Mouse (Mus musculus): Measurements from ENCODE around the gene Actn1. TPM values are rescaled to one million over a fixed set of nuclear protein-coding genes. Genes with fewer than 3 reads are reported as not detected.

The Actn1 gene
- 8.3 and 9.1 TPM in 2 replicates for polyA plus RNA-seq (2015; fragmentation: Nextera tagmentation; extraction: Ambion mirVana)

DNA sequence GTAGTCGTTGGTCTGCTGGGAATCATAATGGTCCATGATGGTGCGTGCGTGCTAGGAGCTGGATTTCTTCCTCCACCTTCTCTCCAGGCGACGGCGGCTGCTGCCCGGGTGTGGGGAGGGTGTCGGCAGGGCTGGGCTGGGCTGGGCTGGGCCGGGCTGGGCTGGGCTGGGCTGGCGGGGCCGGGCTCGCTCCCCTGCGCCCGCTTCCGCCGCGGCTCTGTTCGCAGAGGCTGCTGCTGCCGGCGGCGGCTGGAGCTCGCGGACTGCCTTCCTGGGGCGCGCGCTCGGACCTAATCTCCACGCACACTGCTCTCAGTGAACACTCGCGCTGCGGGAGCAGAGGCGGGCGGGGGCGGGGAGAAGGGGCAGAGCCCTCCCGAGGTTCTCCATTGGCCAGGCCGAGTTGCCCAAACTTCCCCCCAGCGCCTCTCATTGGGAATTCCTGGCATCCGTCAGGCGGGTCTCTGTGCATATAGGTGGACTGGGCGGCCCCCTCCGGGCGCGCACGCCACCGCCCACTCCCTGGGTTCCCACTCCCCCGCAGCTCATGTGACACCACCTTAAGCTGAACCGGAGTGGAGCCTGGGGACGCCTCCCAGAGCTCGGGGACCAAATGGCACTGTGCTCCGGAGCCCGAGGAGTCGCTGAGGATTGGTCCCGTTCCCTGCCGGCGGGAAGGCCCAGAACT is at the start of gene Actn1:
Gene Actn1, minus strand, starts transcription at position 316 of the 688 bp plus-strand sequence.
- peak within 1 kb of the TSS; percentile 90 for H3K27ac ChIP-seq (ENCODE audit: low read depth, low read length)
- peaks cover 19% of the 10 kb centered on the region for H3K4me1 ChIP-seq (ENCODE audit: control insufficient read depth, insufficient read depth, low read depth, low read length)
- H3K9me3 ChIP-seq (ENCODE audit: control insufficient read depth, low read length) = no peaks in the 10 kb centered on the region
- H3K36me3 ChIP-seq (ENCODE audit: control insufficient read depth, insufficient read depth, low read length) = no peaks in the 10 kb centered on the region
- peak within 1 kb of the TSS; percentile 83 for H3K4me2 ChIP-seq (ENCODE audit: low read length)
- WGBS = 1% methylated on average over 47 of the region's 55 CpGs
- H3K27me3 ChIP-seq (replicated peaks; ENCODE audit: control insufficient read depth, insufficient read depth, low read length) = no peaks in the 10 kb centered on the region
- ATAC-seq = peak; percentile 98
- peak within 1 kb of the TSS; percentile 88 for H3K4me3 ChIP-seq (ENCODE audit: low read length)
- H3K9ac ChIP-seq (ENCODE audit: low read depth, low read length) = peak within 1 kb of the TSS; percentile 89

DNA sequence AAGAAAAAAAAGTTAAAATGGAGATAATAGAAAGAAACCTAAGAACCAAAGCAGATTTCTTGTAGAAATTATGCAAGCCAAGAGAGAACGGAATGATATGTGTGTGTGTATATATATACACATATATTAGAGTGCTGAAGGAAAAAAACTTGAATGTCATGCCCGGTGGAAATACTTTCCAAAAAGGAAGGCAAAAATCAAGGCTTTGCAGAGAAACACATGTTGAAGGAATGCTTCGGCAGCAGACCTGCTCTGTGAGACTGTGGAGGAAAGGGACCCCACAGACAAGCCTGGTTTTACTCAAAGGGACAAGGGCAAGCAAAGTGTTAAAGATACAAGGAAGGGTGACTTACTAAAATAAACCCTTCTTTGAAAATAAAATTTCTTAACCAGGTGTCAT is 47.4 kb upstream of the Actn1 start:
- no peak overlapping the region for H3K4me2 ChIP-seq (ENCODE audit: low read length)
- no peaks in the 10 kb centered on the region for H3K36me3 ChIP-seq (ENCODE audit: control insufficient read depth, insufficient read depth, low read length)
- no peak overlapping the region for H3K9ac ChIP-seq (ENCODE audit: low read depth, low read length)
- H3K27ac ChIP-seq (ENCODE audit: low read depth, low read length) = no peak overlapping the region
- H3K4me3 ChIP-seq (ENCODE audit: low read length) = no peak overlapping the region
- H3K27me3 ChIP-seq (replicated peaks; ENCODE audit: control insufficient read depth, insufficient read depth, low read length) = no peaks in the 10 kb centered on the region
- no peaks in the 10 kb centered on the region for H3K4me1 ChIP-seq (ENCODE audit: control insufficient read depth, insufficient read depth, low read depth, low read length)
- ATAC-seq = no peak
- 88% methylated on average over 3 of the region's 3 CpGs for WGBS
- H3K9me3 ChIP-seq (ENCODE audit: control insufficient read depth, low read length) = no peaks in the 10 kb centered on the region

DNA sequence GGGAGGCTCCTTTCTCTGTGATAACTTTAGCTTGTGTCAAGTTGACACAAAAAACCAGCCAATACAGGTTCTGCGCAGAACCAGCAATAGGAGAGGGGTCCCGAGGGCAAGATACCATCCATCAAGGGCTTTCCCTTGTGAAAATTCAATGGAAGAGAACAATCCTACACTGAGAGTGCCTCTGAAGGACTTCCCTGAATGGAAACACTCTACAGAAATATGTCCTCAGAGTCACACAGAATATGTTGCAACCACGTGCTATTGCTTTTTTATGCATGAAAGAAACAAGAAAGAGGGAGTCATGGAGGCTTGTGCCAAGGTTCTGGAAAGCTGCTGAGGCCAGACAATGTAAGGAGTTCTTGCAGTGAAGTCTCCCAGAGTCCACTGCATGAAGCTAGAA is 44.3 kb upstream of the Actn1 start:
- H3K4me2 ChIP-seq (ENCODE audit: low read length) = no peak overlapping the region
- no peaks in the 10 kb centered on the region for H3K4me1 ChIP-seq (ENCODE audit: control insufficient read depth, insufficient read depth, low read depth, low read length)
- H3K9me3 ChIP-seq (ENCODE audit: control insufficient read depth, low read length) = no peaks in the 10 kb centered on the region
- no peaks in the 10 kb centered on the region for H3K36me3 ChIP-seq (ENCODE audit: control insufficient read depth, insufficient read depth, low read length)
- no peak for ATAC-seq
- H3K4me3 ChIP-seq (ENCODE audit: low read length) = no peak overlapping the region
- no peaks in the 10 kb centered on the region for H3K27me3 ChIP-seq (replicated peaks; ENCODE audit: control insufficient read depth, insufficient read depth, low read length)
- no peak overlapping the region for H3K27ac ChIP-seq (ENCODE audit: low read depth, low read length)
- WGBS = 88% methylated on average over 3 of the region's 3 CpGs
- no peak overlapping the region for H3K9ac ChIP-seq (ENCODE audit: low read depth, low read length)

DNA sequence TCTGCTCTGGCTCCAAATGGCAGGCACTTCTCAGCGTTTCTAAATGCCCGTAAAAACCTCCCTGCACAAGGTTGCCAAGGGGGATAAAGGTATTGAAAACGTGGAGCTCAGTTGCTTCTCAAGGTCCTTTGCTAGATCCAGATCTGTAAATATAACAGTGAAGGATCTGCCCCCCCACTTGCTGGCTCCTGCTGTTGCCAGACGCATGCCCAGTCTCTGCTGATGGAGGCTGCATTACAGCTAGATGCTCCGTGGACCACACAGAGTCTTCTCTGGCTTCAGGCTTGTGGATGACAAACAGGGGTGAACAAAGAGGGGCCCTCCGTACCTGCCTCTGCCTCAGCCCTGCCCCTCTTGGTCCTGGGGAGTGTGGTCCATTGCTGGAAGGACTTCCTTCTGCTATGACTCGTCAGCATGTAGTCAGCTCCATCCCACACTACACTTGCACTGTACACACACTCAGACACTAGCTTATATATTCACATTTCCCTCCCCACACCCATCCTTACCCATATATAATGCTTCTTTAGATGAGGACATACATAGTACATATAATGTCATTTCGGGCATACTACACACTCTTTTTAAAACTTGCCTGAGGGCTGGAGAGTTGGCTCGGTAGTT is 40.8 kb upstream of the Actn1 start:
- Histone ChIP-seq H3K27ac (ENCODE audit: low read depth, low read length) (no peak overlapping the region), H3K9me3 (ENCODE audit: control insufficient read depth, low read length) (no peaks in the 10 kb centered on the region), H3K36me3 (ENCODE audit: control insufficient read depth, insufficient read depth, low read length) (no peaks in the 10 kb centered on the region), H3K9ac (ENCODE audit: low read depth, low read length) (no peak overlapping the region), H3K4me2 (ENCODE audit: low read length) (no peak overlapping the region), H3K27me3 (replicated peaks; ENCODE audit: control insufficient read depth, insufficient read depth, low read length) (no peaks in the 10 kb centered on the region), H3K4me3 (ENCODE audit: low read length) (no peak overlapping the region), H3K4me1 (ENCODE audit: control insufficient read depth, insufficient read depth, low read depth, low read length) (no peaks in the 10 kb centered on the region)
- no peak for ATAC-seq
- WGBS = 73% methylated on average over 9 of the region's 9 CpGs

DNA sequence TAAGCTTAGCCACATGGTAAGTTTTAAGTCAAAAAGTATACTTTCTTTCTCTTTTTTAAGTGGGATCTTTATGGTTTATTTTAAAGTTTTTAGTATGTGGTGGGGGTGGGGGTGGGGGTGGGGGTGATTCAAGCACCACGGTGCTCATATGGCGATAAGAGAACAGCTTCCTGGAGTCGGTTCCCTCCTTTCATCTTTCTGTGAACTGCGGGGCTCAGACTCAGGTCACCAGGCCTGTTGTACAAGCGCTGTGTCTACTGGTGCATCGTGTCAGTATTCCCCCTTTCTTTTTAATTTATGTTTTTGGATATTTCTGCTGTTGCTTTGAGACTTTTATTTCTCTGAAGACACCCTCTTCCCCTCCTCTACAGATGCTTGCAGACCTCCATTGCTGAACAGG is 38.5 kb upstream of the Actn1 start:
- no peak overlapping the region for H3K4me3 ChIP-seq (ENCODE audit: low read length)
- no peak for ATAC-seq
- H3K9ac ChIP-seq (ENCODE audit: low read depth, low read length) = no peak overlapping the region
- no peak overlapping the region for H3K27ac ChIP-seq (ENCODE audit: low read depth, low read length)
- H3K27me3 ChIP-seq (replicated peaks; ENCODE audit: control insufficient read depth, insufficient read depth, low read length) = no peaks in the 10 kb centered on the region
- H3K36me3 ChIP-seq (ENCODE audit: control insufficient read depth, insufficient read depth, low read length) = no peaks in the 10 kb centered on the region
- WGBS = 83% methylated on average over 6 of the region's 6 CpGs
- no peak overlapping the region for H3K4me2 ChIP-seq (ENCODE audit: low read length)
- no peaks in the 10 kb centered on the region for H3K4me1 ChIP-seq (ENCODE audit: control insufficient read depth, insufficient read depth, low read depth, low read length)
- no peaks in the 10 kb centered on the region for H3K9me3 ChIP-seq (ENCODE audit: control insufficient read depth, low read length)

DNA sequence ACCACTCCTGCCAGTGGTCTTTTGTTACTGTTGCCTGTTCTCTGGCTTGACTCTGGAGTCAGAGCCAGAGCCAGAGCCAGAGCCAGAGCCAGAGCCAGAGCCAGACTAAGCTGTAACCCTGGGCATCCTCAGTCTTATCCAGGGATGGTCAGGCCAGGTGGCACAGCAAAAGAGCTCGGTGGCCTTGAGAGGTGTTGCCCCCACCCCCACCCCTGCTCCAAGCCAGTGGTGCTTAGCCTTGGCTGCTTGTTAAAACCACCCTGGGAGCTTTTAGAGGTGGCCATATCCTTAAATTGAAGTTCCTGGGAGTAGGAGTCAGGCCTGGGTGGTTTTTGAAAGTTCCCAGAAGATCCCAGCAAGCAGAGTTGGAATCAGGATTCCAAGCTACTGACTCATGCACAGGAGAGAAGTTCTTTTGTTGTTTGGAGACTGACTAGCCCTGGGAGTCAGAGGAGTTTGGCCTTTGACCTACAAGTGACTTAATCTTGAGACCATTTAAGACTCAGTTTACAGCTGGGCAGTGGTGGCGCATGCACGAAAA is 31.8 kb upstream of the Actn1 start:
- H3K36me3 ChIP-seq (ENCODE audit: control insufficient read depth, insufficient read depth, low read length) = no peaks in the 10 kb centered on the region
- 72% methylated on average over 3 of the region's 3 CpGs for WGBS
- no peak overlapping the region for H3K27ac ChIP-seq (ENCODE audit: low read depth, low read length)
- ATAC-seq = no peak
- H3K4me3 ChIP-seq (ENCODE audit: low read length) = no peak overlapping the region
- H3K9ac ChIP-seq (ENCODE audit: low read depth, low read length) = no peak overlapping the region
- no peak overlapping the region for H3K4me2 ChIP-seq (ENCODE audit: low read length)
- H3K9me3 ChIP-seq (ENCODE audit: control insufficient read depth, low read length) = no peaks in the 10 kb centered on the region
- no peaks in the 10 kb centered on the region for H3K4me1 ChIP-seq (ENCODE audit: control insufficient read depth, insufficient read depth, low read depth, low read length)
- no peaks in the 10 kb centered on the region for H3K27me3 ChIP-seq (replicated peaks; ENCODE audit: control insufficient read depth, insufficient read depth, low read length)

DNA sequence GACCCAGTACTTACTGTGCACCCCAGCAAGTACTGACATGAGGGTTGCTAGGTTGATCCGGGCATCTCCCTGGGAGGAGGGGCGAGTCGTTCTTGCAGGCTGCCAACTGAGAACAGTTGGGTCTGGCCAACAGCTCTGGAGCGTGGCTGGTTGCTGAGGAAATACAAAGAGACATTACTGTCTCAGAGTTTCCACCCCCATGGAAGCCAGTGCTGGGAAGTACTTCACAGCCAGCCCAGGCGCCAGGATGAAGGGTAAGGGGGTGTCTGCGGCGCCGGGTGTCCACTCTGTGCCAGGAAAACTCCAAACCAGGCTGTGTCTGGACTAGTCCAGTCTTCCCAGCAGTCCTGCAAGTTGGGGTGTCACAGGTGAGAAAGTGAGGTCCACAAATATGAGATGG is 30.8 kb upstream of the Actn1 start:
- Histone ChIP-seq H3K9me3 (ENCODE audit: control insufficient read depth, low read length) (no peaks in the 10 kb centered on the region), H3K4me2 (ENCODE audit: low read length) (no peak overlapping the region), H3K27me3 (replicated peaks; ENCODE audit: control insufficient read depth, insufficient read depth, low read length) (no peaks in the 10 kb centered on the region), H3K4me1 (ENCODE audit: control insufficient read depth, insufficient read depth, low read depth, low read length) (no peaks in the 10 kb centered on the region), H3K27ac (ENCODE audit: low read depth, low read length) (no peak overlapping the region), H3K4me3 (ENCODE audit: low read length) (no peak overlapping the region), H3K9ac (ENCODE audit: low read depth, low read length) (no peak overlapping the region), H3K36me3 (ENCODE audit: control insufficient read depth, insufficient read depth, low read length) (no peaks in the 10 kb centered on the region)
- 72% methylated on average over 8 of the region's 8 CpGs for WGBS
- ATAC-seq = peak; percentile 63

DNA sequence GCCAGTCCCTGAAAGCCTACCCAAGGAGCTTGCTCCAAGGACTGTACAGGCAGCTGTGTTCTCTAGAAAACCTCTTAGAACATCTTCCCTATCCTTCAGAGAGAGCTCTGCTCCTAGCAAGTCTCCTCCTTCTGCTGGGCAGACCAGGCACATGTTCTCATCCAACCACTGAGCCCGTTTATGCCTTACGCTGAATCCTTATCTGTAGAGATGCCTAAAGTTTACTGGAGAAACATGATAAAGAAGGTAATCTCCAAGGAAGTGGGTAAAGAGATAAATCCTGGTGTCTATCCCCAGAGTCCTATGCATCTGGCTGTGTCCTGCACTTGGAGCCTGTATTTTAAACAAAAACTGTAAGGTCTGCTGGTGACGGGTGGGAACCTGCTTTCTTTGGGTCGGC is 30.3 kb upstream of the Actn1 start:
- Histone ChIP-seq H3K4me1 (ENCODE audit: control insufficient read depth, insufficient read depth, low read depth, low read length) (no peaks in the 10 kb centered on the region), H3K4me3 (ENCODE audit: low read length) (no peak overlapping the region), H3K27ac (ENCODE audit: low read depth, low read length) (no peak overlapping the region), H3K9ac (ENCODE audit: low read depth, low read length) (no peak overlapping the region), H3K36me3 (ENCODE audit: control insufficient read depth, insufficient read depth, low read length) (no peaks in the 10 kb centered on the region), H3K4me2 (ENCODE audit: low read length) (no peak overlapping the region), H3K9me3 (ENCODE audit: control insufficient read depth, low read length) (no peaks in the 10 kb centered on the region), H3K27me3 (replicated peaks; ENCODE audit: control insufficient read depth, insufficient read depth, low read length) (no peaks in the 10 kb centered on the region)
- no peak for ATAC-seq
- WGBS = 93% methylated on average over 4 of the region's 4 CpGs

DNA sequence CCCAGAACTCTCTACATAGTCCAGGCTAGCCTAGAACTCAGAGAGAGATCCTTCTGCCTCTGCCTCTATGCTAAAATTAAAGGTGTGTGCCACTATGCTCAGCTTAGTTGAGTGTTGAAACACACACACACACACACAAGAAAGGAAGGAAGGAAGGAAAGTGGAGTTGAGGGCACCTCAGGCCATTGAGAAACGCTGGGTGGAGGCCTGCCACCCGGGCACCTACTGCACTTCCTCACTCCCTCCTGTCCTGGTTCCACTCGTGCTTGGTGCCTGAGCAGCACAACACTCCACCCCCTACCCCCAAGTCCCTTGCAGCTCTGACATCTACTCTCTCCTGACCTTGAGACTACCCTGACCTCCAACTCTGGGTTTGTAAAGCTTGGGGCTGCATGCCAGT is 29.6 kb upstream of the Actn1 start:
- Histone ChIP-seq H3K4me1 (ENCODE audit: control insufficient read depth, insufficient read depth, low read depth, low read length) (no peaks in the 10 kb centered on the region), H3K27me3 (replicated peaks; ENCODE audit: control insufficient read depth, insufficient read depth, low read length) (no peaks in the 10 kb centered on the region), H3K36me3 (ENCODE audit: control insufficient read depth, insufficient read depth, low read length) (no peaks in the 10 kb centered on the region), H3K27ac (ENCODE audit: low read depth, low read length) (no peak overlapping the region), H3K9me3 (ENCODE audit: control insufficient read depth, low read length) (no peaks in the 10 kb centered on the region), H3K4me2 (ENCODE audit: low read length) (no peak overlapping the region), H3K4me3 (ENCODE audit: low read length) (no peak overlapping the region), H3K9ac (ENCODE audit: low read depth, low read length) (no peak overlapping the region)
- no peak for ATAC-seq
- 84% methylated on average over 3 of the region's 3 CpGs for WGBS
